13 mouse cellular contexts compared by ENCODE assay signal in genomic region chr1:72935084-72935483, GRCm38 (mm10).
"Had no signal": no experiment of that assay in that cellular context is flagged by ENCODE, and none has a peak within 500 bp of the region (broad histone marks: within the 10 kb centered on the region; RNA-seq: fewer than 3 reads in every experiment).

No protein-coding gene starts in this region.

- H3K36me3 ChIP-seq: liver, embryonic 13.5 days had no signal

- H3K4me1 ChIP-seq: liver, embryonic 13.5 days had no signal

- H3K27me3 ChIP-seq: liver, embryonic 13.5 days had no signal

- H3K9me3 ChIP-seq: liver, embryonic 13.5 days had no signal

- H3K9ac ChIP-seq: liver, embryonic 13.5 days had no signal

- H3K4me2 ChIP-seq: liver, embryonic 13.5 days; midbrain, embryonic 11.5 days had no signal

- DNase-seq: kidney, postnatal 25 days; layer of hippocampus, adult 9-11 months; liver, embryonic 13.5 days; lung, adult 2 months; lung, postnatal 14 days; lung, postnatal 4 days; midbrain, embryonic 14.5 days; thymus, adult 2 months; thymus, postnatal 14 days; thymus, postnatal 4 days had no signal

- H3K4me3 ChIP-seq: layer of hippocampus, adult 2 months; liver, embryonic 13.5 days had no signal

- H3K27ac ChIP-seq: layer of hippocampus, adult 2 months; liver, embryonic 13.5 days; stomach, postnatal 0 days had no signal
